Mouse (Mus musculus) hindbrain, embryonic 16.5 days (tissue): ENCODE data around the gene Pde4d. TPM values are rescaled to one million over a fixed set of nuclear protein-coding genes. Genes with fewer than 3 reads are reported as not detected.
A peak's percentile ranks its signal among the peaks of the same experiment; 100 is the strongest.

Experiments
- ATAC-seq: fragments of 200-750 bp; cut with Nextera tagmentation; 2 replicates; pipeline ENCODE4 v1.8.0; 2017; ENCODE audit warnings: moderate TSS enrichment, moderate library complexity
- H3K27ac ChIP-seq: fragments of 300-500 bp; sonication (generic); 2 replicates; pipeline ENCODE4 v1.5.1; 2014; ENCODE audit warnings: low read depth, mild to moderate bottlenecking, control low read depth, low read length, moderate library complexity
- H3K27me3 ChIP-seq: fragments of 300-500 bp; sonication (generic); replicated peaks from 2 replicates; pipeline ENCODE4 v1.6.1; 2014; ENCODE audit warnings: low read length; ENCODE audit not compliant: control insufficient read depth, insufficient read depth
- H3K36me3 ChIP-seq: fragments of 300-500 bp; sonication (generic); 2 replicates; pipeline ENCODE4 v1.6.1; 2014; ENCODE audit warnings: mild to moderate bottlenecking, low read length, moderate library complexity, mixed read lengths; ENCODE audit not compliant: control insufficient read depth, insufficient read depth
- H3K4me1 ChIP-seq: fragments of 300-500 bp; sonication (generic); 2 replicates; pipeline ENCODE4 v1.6.1; 2014; ENCODE audit warnings: low read depth, low read length; ENCODE audit not compliant: control insufficient read depth, insufficient read depth
- H3K4me2 ChIP-seq: fragments of 300-500 bp; sonication (generic); 2 replicates; pipeline ENCODE4 v1.6.1; 2014; ENCODE audit warnings: mild to moderate bottlenecking, low read length, control low read depth, moderate library complexity
- H3K4me3 ChIP-seq: fragments of 300-500 bp; sonication (generic); 2 replicates; pipeline ENCODE4 v1.5.1; 2014; ENCODE audit warnings: mild to moderate bottlenecking, low read length, control low read depth, moderate library complexity
- H3K9ac ChIP-seq: fragments of 300-500 bp; sonication (generic); 2 replicates; pipeline ENCODE4 v1.6.1; 2014; ENCODE audit warnings: low read depth, mild to moderate bottlenecking, control low read depth, low read length, moderate library complexity
- H3K9me3 ChIP-seq: fragments of 300-500 bp; sonication (generic); 2 replicates; pipeline ENCODE4 v1.6.1; 2014; ENCODE audit warnings: mild to moderate bottlenecking, low read length, moderate library complexity; ENCODE audit not compliant: control insufficient read depth
- WGBS: fragments of 180-500 bp; shearing (Covaris S2); extraction: QIAGEN DNeasy Blood & Tissue Kit; methylation state at CpG from one replicate; pipeline ENCODE4 v1.1.7; 2014; 5-methylcytosine and 5-hydroxymethylcytosine counted together
- polyA plus RNA-seq: library from polyadenylated mRNA; unstranded; fragments of >200 nt; fragmentation: Nextera tagmentation; extraction: Ambion mirVana; gene quantifications from 2 replicates; pipeline ENCODE4 v1.2.1, GENCODE M21; 2015

Pde4d gene
- polyA plus RNA-seq, 1 experiment from 2014 or later, result 18.5 TPM

- Histone ChIP-seq H3K27ac (no peak overlapping the region), H3K9ac (no peak overlapping the region), H3K9me3 (no peaks in the 10 kb centered on the region), H3K27me3 (no peaks in the 10 kb centered on the region), H3K4me1 (no peaks in the 10 kb centered on the region), H3K4me3 (no peak overlapping the region), H3K4me2 (no peak overlapping the region), H3K36me3 (no peaks in the 10 kb centered on the region)
- no peak for ATAC-seq
- WGBS, result 72% methylated on average over 3 of the region's 3 CpGs
Measured at GRCm38 (mm10) chr13:108836314-108836713, 386.6 kb downstream of the Pde4d start.

- H3K9me3 ChIP-seq, result no peaks in the 10 kb centered on the region
- H3K4me1 ChIP-seq, result no peaks in the 10 kb centered on the region
- H3K27me3 ChIP-seq, result no peaks in the 10 kb centered on the region
- no peak overlapping the region for H3K4me2 ChIP-seq
- WGBS, result 57% methylated on average over 7 of the region's 7 CpGs
- H3K36me3 ChIP-seq, result no peaks in the 10 kb centered on the region
- H3K9ac ChIP-seq, result no peak overlapping the region
- no peak overlapping the region for H3K27ac ChIP-seq
- H3K4me3 ChIP-seq, result no peak overlapping the region
- ATAC-seq, result no peak
Measured at GRCm38 (mm10) chr13:108839142-108839541, 389.4 kb downstream of the Pde4d start.

- no peak overlapping the region for H3K9ac ChIP-seq
- 77% methylated on average over 5 of the region's 5 CpGs for WGBS
- no peaks in the 10 kb centered on the region for H3K27me3 ChIP-seq
- no peak overlapping the region for H3K4me3 ChIP-seq
- no peaks in the 10 kb centered on the region for H3K4me1 ChIP-seq
- no peaks in the 10 kb centered on the region for H3K36me3 ChIP-seq
- H3K27ac ChIP-seq, result no peak overlapping the region
- no peak overlapping the region for H3K4me2 ChIP-seq
- no peak for ATAC-seq
- no peaks in the 10 kb centered on the region for H3K9me3 ChIP-seq
Measured at GRCm38 (mm10) chr13:108854090-108854489, 404.3 kb downstream of the Pde4d start.

GRCm38 (mm10) chr13:108856776-108857435 is 407.2 kb downstream of the Pde4d start:
- H3K36me3 ChIP-seq, result no peaks in the 10 kb centered on the region
- H3K4me3 ChIP-seq, result no peak overlapping the region
- H3K27ac ChIP-seq, result no peak overlapping the region
- no peak for ATAC-seq
- no peaks in the 10 kb centered on the region for H3K9me3 ChIP-seq
- H3K27me3 ChIP-seq, result no peaks in the 10 kb centered on the region
- H3K4me1 ChIP-seq, result no peaks in the 10 kb centered on the region
- no peak overlapping the region for H3K4me2 ChIP-seq
- no peak overlapping the region for H3K9ac ChIP-seq
- WGBS, result 84% methylated on average over 6 of the region's 6 CpGs

GRCm38 (mm10) chr13:108859336-108859735 is 409.6 kb downstream of the Pde4d start:
- H3K4me1 ChIP-seq, result no peaks in the 10 kb centered on the region
- no peak overlapping the region for H3K9ac ChIP-seq
- 86% methylated on average over 3 of the region's 3 CpGs for WGBS
- H3K36me3 ChIP-seq, result no peaks in the 10 kb centered on the region
- no peak for ATAC-seq
- H3K4me3 ChIP-seq, result no peak overlapping the region
- H3K27ac ChIP-seq, result no peak overlapping the region
- no peaks in the 10 kb centered on the region for H3K9me3 ChIP-seq
- no peak overlapping the region for H3K4me2 ChIP-seq
- H3K27me3 ChIP-seq, result no peaks in the 10 kb centered on the region

- no peaks in the 10 kb centered on the region for H3K4me1 ChIP-seq
- H3K27me3 ChIP-seq, result no peaks in the 10 kb centered on the region
- H3K36me3 ChIP-seq, result no peaks in the 10 kb centered on the region
- no peak overlapping the region for H3K9ac ChIP-seq
- no peak overlapping the region for H3K4me2 ChIP-seq
- no peak for ATAC-seq
- 76% methylated on average over 7 of the region's 7 CpGs for WGBS
- no peak overlapping the region for H3K4me3 ChIP-seq
- H3K9me3 ChIP-seq, result no peaks in the 10 kb centered on the region
- H3K27ac ChIP-seq, result no peak overlapping the region
Measured at GRCm38 (mm10) chr13:108860737-108861136, 411.0 kb downstream of the Pde4d start.

- 92% methylated on average over 7 of the region's 7 CpGs for whole genome bisulfite sequencing
- Histone ChIP-seq H3K9me3 (no peaks in the 10 kb centered on the region), H3K27me3 (no peaks in the 10 kb centered on the region), H3K9ac (no peak overlapping the region), H3K4me1 (no peaks in the 10 kb centered on the region), H3K4me2 (no peak overlapping the region), H3K27ac (no peak overlapping the region), H3K36me3 (no peaks in the 10 kb centered on the region), H3K4me3 (no peak overlapping the region)
- ATAC-seq, result no peak
Measured at GRCm38 (mm10) chr13:108861707-108862106, 412.0 kb downstream of the Pde4d start.

- Histone ChIP-seq H3K27me3 (no peaks in the 10 kb centered on the region), H3K9ac (no peak overlapping the region), H3K4me3 (no peak overlapping the region), H3K27ac (no peak overlapping the region), H3K9me3 (no peaks in the 10 kb centered on the region), H3K36me3 (no peaks in the 10 kb centered on the region), H3K4me1 (no peaks in the 10 kb centered on the region), H3K4me2 (no peak overlapping the region)
- whole genome bisulfite sequencing, result 85% methylated on average over 5 of the region's 5 CpGs
- ATAC-seq, result no peak
Measured at GRCm38 (mm10) chr13:108862173-108862572, 412.4 kb downstream of the Pde4d start.

- 83% methylated on average over 5 of the region's 5 CpGs for WGBS
- Histone ChIP-seq H3K9me3 (no peaks in the 10 kb centered on the region), H3K4me2 (no peak overlapping the region), H3K36me3 (no peaks in the 10 kb centered on the region), H3K27me3 (no peaks in the 10 kb centered on the region), H3K27ac (no peak overlapping the region), H3K4me3 (no peak overlapping the region), H3K4me1 (no peaks in the 10 kb centered on the region; the same call in 1 of the 2 replicates), H3K9ac (no peak overlapping the region)
- peak; percentile 61; the same call in 1 of the 2 replicates for ATAC-seq
Measured at GRCm38 (mm10) chr13:108900160-108900559, 450.4 kb downstream of the Pde4d start.
